Mouse (Mus musculus): ENCODE results near the gene 1110008P14Rik. TPM values are rescaled to one million over a fixed set of nuclear protein-coding genes. Genes with fewer than 3 reads are reported as not detected.

Gene 1110008P14Rik
- polyA plus RNA-seq, 1 experiment from 2014 or later: 39.7 TPM

DNA sequence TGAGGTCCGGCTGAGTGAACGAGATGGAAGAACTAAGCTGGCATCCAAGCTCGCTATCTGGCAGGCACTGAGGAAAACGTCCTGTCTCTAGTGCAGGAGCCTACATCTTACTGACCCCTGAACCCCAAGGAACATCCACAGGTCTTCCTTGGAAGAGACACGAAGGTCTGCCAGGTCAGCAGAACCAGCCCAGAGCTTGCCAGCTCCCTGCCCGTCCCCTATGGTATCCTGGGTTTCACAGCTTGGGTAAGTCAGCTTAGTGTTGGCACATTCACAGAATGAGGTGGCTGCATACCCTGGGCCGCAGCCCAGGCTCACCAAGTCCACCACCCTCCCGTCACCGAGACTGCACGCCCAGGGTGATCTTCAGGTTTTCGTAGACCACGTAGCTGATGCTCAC lies 34.1 kb upstream of the 1110008P14Rik start:
- Histone ChIP-seq H3K4me2 (no peak overlapping the region), H3K4me1 (replicated peaks; ENCODE audit: control insufficient read depth, insufficient read depth, low read length) (peaks cover 4% of the 10 kb centered on the region; the same call in 1 of the 2 replicates), H3K9ac (ENCODE audit: low read depth, low read length) (no peak overlapping the region), H3K9me3 (ENCODE audit: control insufficient read depth, low read length) (no peaks in the 10 kb centered on the region), H3K36me3 (ENCODE audit: control insufficient read depth, insufficient read depth, low read length) (peaks cover 34% of the 10 kb centered on the region), H3K27ac (ENCODE audit: low read depth, low read length) (no peak overlapping the region), H3K27me3 (replicated peaks; ENCODE audit: control insufficient read depth, insufficient read depth, low read length) (no peaks in the 10 kb centered on the region), H3K4me3 (ENCODE audit: low read depth, low read length) (no peak overlapping the region)
- DNase-seq (ENCODE audit: low spot score) (no peak), ATAC-seq (replicated peaks; ENCODE audit: low FRiP score) (no peak)
- WGBS: 92% methylated on average over 12 of the region's 12 CpGs

DNA sequence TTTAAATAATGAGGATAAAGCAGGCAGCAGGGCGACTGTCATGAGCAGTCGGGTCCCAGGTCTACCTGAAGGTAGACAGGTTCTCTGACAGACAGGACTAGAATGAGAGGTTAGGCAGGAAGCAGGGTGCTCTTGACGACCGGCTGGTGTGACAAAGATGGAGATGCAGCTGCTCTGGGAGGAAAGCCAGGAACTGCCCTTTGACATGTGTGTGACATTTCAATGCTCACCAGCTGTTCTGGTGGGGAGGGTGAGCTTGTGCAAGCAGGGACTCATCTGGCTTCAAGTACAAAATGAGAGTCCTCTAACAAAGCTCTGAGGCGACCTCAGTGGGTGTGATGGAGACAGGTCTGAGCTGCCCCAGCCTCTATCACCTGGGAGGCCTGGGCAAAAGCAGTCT lies 32.2 kb upstream of the 1110008P14Rik start:
- no peak overlapping the region for H3K4me2 ChIP-seq
- H3K27me3 ChIP-seq (replicated peaks; ENCODE audit: control insufficient read depth, insufficient read depth, low read length): no peaks in the 10 kb centered on the region
- 66% methylated on average over 5 of the region's 5 CpGs for WGBS
- H3K4me3 ChIP-seq (ENCODE audit: low read depth, low read length): no peak overlapping the region
- no peak for DNase-seq (ENCODE audit: low spot score)
- H3K9ac ChIP-seq (ENCODE audit: low read depth, low read length): no peak overlapping the region
- H3K9me3 ChIP-seq (ENCODE audit: control insufficient read depth, low read length): no peaks in the 10 kb centered on the region
- ATAC-seq (replicated peaks; ENCODE audit: low FRiP score): no peak
- H3K27ac ChIP-seq (ENCODE audit: low read depth, low read length): no peak overlapping the region
- H3K36me3 ChIP-seq (ENCODE audit: control insufficient read depth, insufficient read depth, low read length): peaks cover 27% of the 10 kb centered on the region
- no peaks in the 10 kb centered on the region; the same call in 1 of the 2 replicates for H3K4me1 ChIP-seq (replicated peaks; ENCODE audit: control insufficient read depth, insufficient read depth, low read length)

DNA sequence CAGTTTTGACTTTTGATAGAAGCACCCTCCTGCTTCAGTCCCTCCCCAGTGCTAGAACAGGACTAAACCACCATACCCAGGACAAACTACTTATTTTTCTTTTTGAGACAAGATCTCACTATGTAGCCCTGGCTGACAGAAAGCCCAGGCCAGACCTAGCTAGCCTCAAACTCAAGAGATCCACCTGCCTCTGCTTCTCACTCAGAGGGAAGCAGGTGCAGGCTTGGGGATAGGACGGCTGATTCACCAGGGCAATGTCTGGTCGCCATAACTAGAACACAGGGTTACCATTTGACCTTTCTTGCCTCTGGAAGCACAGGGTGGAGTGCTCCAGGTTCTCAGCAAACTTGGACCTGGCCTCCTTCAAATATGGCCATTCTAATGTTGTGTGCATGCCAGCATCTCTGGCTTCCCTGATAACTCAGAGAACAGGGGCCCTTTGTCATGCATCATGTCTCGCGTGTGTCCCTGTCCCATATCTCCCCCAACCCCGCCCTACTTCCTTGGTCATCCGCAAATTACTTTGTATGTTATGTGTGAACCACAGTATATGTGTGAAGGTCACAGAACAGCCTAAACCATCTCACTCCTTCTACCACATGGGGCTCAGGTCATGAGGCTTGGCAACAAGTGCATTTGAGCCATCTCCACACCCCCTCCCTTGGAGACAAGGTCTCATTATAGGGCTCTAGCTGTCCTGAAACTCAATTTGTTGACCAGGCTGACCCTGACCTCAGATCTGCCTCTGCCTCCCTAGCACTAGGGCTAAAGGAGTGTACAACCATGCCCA lies 31.2 kb upstream of the 1110008P14Rik start:
- no peak overlapping the region for H3K4me3 ChIP-seq (ENCODE audit: low read depth, low read length)
- 77% methylated on average over 6 of the region's 6 CpGs for WGBS

DNA sequence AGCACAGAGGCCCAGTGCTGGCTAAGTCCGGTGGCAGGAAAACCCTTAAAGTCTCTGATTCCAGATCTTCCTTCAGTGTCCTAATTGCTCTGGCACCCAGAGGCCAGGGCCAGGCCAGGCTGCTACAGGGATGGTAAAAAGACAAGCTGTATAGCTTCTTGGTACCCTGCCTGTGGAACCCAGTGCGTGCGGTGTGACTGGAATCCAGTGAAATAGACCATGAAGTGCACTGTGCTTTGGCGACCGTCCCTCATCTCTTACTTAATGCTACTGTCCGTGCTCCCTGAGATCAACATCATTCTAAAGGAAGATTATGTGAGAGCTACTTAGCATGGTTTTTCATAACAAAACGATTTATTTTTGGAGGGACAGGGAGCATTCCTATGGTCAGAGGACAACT lies 29.7 kb upstream of the 1110008P14Rik start:
- WGBS: 82% methylated on average over 7 of the region's 7 CpGs
- no peaks in the 10 kb centered on the region for H3K9me3 ChIP-seq (ENCODE audit: control insufficient read depth, low read length)
- DNase-seq (ENCODE audit: low spot score): no peak

More for the DNA sequence above, 31.2 kb upstream of the 1110008P14Rik start:
- H3K4me2 ChIP-seq: no peak overlapping the region
- H3K27ac ChIP-seq (ENCODE audit: low read depth, low read length): no peak overlapping the region; the same call in none of the 2 replicates
- H3K36me3 ChIP-seq (ENCODE audit: control insufficient read depth, insufficient read depth, low read length): peaks cover 24% of the 10 kb centered on the region
- H3K9ac ChIP-seq (ENCODE audit: low read depth, low read length): no peak overlapping the region
- H3K4me1 ChIP-seq (replicated peaks; ENCODE audit: control insufficient read depth, insufficient read depth, low read length): no peaks in the 10 kb centered on the region; the same call in 1 of the 2 replicates
- DNase-seq (ENCODE audit: low spot score) (no peak), ATAC-seq (replicated peaks; ENCODE audit: low FRiP score) (no peak)
- H3K27me3 ChIP-seq (replicated peaks; ENCODE audit: control insufficient read depth, insufficient read depth, low read length): no peaks in the 10 kb centered on the region
- no peaks in the 10 kb centered on the region for H3K9me3 ChIP-seq (ENCODE audit: control insufficient read depth, low read length)

DNA sequence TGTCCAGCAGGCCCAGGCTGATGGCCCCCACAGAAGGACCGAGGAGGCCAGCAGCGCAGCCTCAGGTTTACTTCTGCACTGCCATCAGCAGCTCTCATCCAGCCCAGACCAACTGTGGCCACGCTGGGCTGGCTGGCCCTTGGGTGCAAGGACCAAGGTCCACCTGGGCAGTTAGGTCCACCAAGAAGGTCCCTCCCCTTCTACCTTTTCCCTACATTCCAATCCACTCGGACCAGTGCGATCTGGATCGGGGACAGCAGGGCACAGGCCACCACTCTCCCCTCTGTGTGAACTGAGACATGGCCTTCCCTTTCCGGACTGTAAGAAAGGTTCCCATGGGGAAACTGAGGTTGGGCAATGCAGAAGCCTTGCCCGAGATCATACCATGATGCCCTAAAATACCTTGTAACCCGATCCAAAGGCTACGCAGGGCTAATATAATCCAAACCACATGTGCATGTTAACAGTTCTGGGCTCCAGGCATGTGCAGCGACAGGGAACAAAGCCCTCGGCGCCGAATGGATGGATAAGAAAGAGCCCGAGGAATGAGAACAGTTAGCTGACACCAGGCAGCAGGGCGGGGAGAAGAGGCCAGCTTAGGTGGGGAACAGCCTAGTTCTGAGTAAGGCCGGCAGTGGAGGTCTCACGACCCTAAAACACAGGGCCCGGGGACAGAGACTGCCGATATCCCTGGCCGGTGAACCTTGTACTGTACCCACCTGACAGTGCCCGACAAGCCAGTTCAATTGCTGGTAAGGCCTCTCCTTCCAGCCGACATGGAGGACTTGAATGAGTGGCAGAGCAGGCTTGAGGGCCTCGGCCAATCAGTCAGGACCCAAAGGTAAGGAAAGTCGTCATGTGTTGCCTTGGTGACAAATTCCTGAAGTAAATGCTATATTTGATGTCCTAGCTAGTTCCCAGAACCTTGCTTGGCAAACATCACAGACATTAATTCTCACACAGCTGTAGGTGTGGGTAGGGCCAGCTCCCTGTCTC lies 27.0 kb upstream of the 1110008P14Rik start:
- Histone ChIP-seq H3K9ac (ENCODE audit: low read depth, low read length) (no peak overlapping the region), H3K27ac (ENCODE audit: low read depth, low read length) (no peak overlapping the region), H3K27me3 (replicated peaks; ENCODE audit: control insufficient read depth, insufficient read depth, low read length) (no peaks in the 10 kb centered on the region), H3K36me3 (ENCODE audit: control insufficient read depth, insufficient read depth, low read length) (no peaks in the 10 kb centered on the region), H3K9me3 (ENCODE audit: control insufficient read depth, low read length) (no peaks in the 10 kb centered on the region), H3K4me1 (replicated peaks; ENCODE audit: control insufficient read depth, insufficient read depth, low read length) (no peaks in the 10 kb centered on the region; the same call in 1 of the 2 replicates), H3K4me3 (ENCODE audit: low read depth, low read length) (no peak overlapping the region), H3K4me2 (no peak overlapping the region)
- WGBS: 66% methylated on average over 25 of the region's 25 CpGs
- ATAC-seq (replicated peaks; ENCODE audit: low FRiP score): no peak
- no peak for DNase-seq (ENCODE audit: low spot score)

More for the DNA sequence above, 29.7 kb upstream of the 1110008P14Rik start:
- Histone ChIP-seq H3K27ac (ENCODE audit: low read depth, low read length) (no peak overlapping the region), H3K27me3 (replicated peaks; ENCODE audit: control insufficient read depth, insufficient read depth, low read length) (no peaks in the 10 kb centered on the region), H3K4me1 (replicated peaks; ENCODE audit: control insufficient read depth, insufficient read depth, low read length) (no peaks in the 10 kb centered on the region; the same call in 1 of the 2 replicates), H3K36me3 (ENCODE audit: control insufficient read depth, insufficient read depth, low read length) (peaks cover 11% of the 10 kb centered on the region), H3K4me2 (no peak overlapping the region), H3K4me3 (ENCODE audit: low read depth, low read length) (no peak overlapping the region), H3K9ac (ENCODE audit: low read depth, low read length) (no peak overlapping the region)
- no peak for ATAC-seq (replicated peaks; ENCODE audit: low FRiP score)

DNA sequence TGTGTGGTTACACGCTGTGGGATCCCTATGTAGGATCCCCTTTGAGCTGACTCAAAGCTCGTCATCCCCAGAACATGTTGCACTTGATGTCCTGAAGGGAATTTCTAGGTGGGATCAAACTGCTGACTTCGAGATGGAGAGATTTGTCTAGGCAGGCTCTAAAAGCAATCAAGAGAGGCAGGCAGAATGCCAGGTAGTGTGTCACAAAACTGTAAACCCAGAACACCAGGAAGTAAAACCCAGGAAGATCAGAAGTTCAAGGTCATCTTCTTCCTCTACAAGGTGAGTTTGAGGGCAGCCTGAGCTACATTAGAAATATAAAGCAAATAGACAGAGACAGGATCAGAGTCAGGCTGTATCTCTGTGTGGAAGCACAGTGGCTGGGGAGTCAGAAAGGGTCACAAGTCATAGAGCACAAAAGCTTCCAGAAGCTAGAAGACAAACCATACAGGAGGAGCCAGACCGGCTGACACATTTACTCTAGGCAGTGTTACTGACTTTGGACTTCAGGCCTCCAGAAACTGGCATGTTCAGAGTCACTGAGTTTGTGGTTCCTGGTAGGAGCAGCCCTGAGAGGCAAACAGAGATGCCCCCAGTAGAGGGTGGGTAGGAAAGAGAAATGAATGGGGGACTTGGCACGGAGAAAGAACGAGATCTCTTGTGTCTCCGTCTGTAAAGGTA lies 25.5 kb upstream of the 1110008P14Rik start:
- Histone ChIP-seq H3K9me3 (ENCODE audit: control insufficient read depth, low read length) (no peaks in the 10 kb centered on the region), H3K4me3 (ENCODE audit: low read depth, low read length) (no peak overlapping the region), H3K9ac (ENCODE audit: low read depth, low read length) (no peak overlapping the region), H3K4me1 (replicated peaks; ENCODE audit: control insufficient read depth, insufficient read depth, low read length) (no peaks in the 10 kb centered on the region; the same call in 1 of the 2 replicates), H3K27ac (ENCODE audit: low read depth, low read length) (no peak overlapping the region), H3K36me3 (ENCODE audit: control insufficient read depth, insufficient read depth, low read length) (0 out of 2 replicates have a peak, but pooled peaks cover 2% of the 10 kb centered on the region), H3K4me2 (no peak overlapping the region), H3K27me3 (replicated peaks; ENCODE audit: control insufficient read depth, insufficient read depth, low read length) (no peaks in the 10 kb centered on the region)
- DNase-seq (ENCODE audit: low spot score) (no peak), ATAC-seq (replicated peaks; ENCODE audit: low FRiP score) (no peak)
- 80% methylated on average over 7 of the region's 7 CpGs for WGBS

DNA sequence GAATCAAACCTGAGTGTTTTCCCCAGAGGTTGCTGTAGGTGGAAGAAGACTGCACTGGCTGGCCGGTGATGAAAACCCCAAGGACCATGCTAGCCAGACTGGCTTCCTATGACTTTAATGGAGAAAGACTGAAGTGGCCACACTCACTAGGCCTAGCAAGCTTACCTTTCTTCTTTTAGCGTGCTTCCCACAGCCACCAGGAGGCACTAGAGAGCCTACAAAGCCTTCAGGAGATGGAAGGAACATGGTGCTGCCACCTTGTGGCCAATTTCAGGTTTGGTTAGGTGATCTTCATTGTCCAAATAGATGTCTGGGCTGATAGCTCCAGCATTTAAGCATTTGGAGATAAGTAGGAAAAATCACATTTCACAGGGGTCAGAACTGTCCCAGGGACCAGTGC lies 22.9 kb upstream of the 1110008P14Rik start:
- Histone ChIP-seq H3K27me3 (replicated peaks; ENCODE audit: control insufficient read depth, insufficient read depth, low read length) (no peaks in the 10 kb centered on the region), H3K27ac (ENCODE audit: low read depth, low read length) (no peak overlapping the region), H3K9ac (ENCODE audit: low read depth, low read length) (no peak overlapping the region), H3K4me2 (no peak overlapping the region), H3K36me3 (ENCODE audit: control insufficient read depth, insufficient read depth, low read length) (0 out of 2 replicates have a peak, but pooled peaks cover 4% of the 10 kb centered on the region), H3K4me3 (ENCODE audit: low read depth, low read length) (no peak overlapping the region), H3K9me3 (ENCODE audit: control insufficient read depth, low read length) (no peaks in the 10 kb centered on the region), H3K4me1 (replicated peaks; ENCODE audit: control insufficient read depth, insufficient read depth, low read length) (0 out of 2 replicates have a peak, but pooled peaks cover 4% of the 10 kb centered on the region)
- ATAC-seq (replicated peaks; ENCODE audit: low FRiP score) (no peak), DNase-seq (ENCODE audit: low spot score) (peak; percentile 79)
- 16% methylated on average over 2 of the region's 2 CpGs for WGBS

DNA sequence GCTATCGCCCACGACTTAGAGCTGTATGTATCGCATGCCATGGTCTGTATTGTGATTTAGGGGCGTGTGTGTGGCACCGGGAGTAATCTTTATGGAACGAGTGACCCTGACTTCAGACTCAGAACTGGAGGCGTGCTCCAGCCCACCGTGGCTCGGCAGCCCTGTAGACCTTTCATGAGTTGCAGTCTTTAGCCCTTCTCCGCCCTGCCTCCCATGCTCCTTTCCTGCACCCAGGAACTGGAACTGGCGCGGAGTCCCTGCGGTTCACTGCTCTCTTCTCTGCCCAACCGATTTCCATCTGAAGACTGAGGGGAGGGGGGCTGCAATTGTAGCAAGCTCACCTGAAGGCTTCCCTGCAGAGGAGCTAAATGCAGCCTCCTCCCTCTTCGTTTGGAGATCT lies 15.0 kb upstream of the 1110008P14Rik start:
- Histone ChIP-seq H3K4me2 (peak overlapping the region; percentile 77), H3K4me3 (ENCODE audit: low read depth, low read length) (peak overlapping the region; percentile 95), H3K9ac (ENCODE audit: low read depth, low read length) (peak overlapping the region; percentile 87), H3K27me3 (replicated peaks; ENCODE audit: control insufficient read depth, insufficient read depth, low read length) (no peaks in the 10 kb centered on the region), H3K4me1 (replicated peaks; ENCODE audit: control insufficient read depth, insufficient read depth, low read length) (peaks cover 18% of the 10 kb centered on the region), H3K36me3 (ENCODE audit: control insufficient read depth, insufficient read depth, low read length) (no peaks in the 10 kb centered on the region; the same call in 1 of the 2 replicates), H3K27ac (ENCODE audit: low read depth, low read length) (no peak overlapping the region), H3K9me3 (ENCODE audit: control insufficient read depth, low read length) (no peaks in the 10 kb centered on the region)
- DNase-seq (ENCODE audit: low spot score) (no peak), ATAC-seq (replicated peaks; ENCODE audit: low FRiP score) (no peak)
- 1% methylated on average over 15 of the region's 15 CpGs for WGBS
